Mouse (Mus musculus) lung, adult 2 months (tissue): ENCODE results near the gene Eif3k.

Experiments
- CTCF ChIP-seq: fragments of 200-500 bp; IDR thresholded peaks from 2 replicates; pipeline ENCODE4 v1.5.1; 2011; ENCODE audit warnings: mild to moderate bottlenecking, low read length, control low read depth; ENCODE audit not compliant: insufficient read depth
- POLR2A ChIP-seq: fragments of 200-500 bp; IDR thresholded peaks from 2 replicates; pipeline ENCODE4 v1.6.1; 2011; ENCODE audit warnings: low read depth, mild to moderate bottlenecking, control low read depth, low read length, borderline replicate concordance; ENCODE audit errors: extremely low read depth

GRCm38 (mm10) chr7:29026811-29027210 is 45.1 kb upstream of the Eif3k start:
- TF ChIP-seq POLR2A (no peak), CTCF (no peak)
